Mouse (Mus musculus): ENCODE results near the gene Psph. TPM values are rescaled to one million over a fixed set of nuclear protein-coding genes. Genes with fewer than 3 reads are reported as not detected.

The Psph gene
- total RNA-seq, 1 experiment from 2014 or later = 20.5 TPM

- no peak for DNase-seq
These were observed 56.2 kb downstream of the Psph start for GRCm38 (mm10) chr5:129731021-129731420.

GRCm38 (mm10) chr5:129730344-129730743 lies 56.9 kb downstream of the Psph start:
- DNase-seq = peak; percentile 54

DNA sequence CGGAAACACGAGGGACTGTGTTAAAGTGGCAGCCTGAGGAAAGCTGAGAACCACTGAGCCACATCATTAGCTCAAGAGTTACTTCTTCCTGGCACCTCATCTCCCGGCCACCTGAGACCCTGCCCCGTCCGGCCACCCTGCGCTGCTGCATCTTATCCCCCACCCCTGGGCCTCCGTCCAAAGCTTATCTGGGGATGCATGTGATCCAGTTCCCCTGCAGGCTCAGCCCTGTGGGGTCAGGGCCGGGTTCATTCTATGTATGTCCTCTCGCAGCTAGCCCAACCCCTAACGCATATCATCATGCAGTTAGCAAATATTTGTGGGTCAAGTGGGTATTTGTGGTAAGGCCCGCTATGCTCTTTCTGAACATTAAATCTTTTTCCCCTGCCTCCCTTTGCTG lies 58.0 kb downstream of the Psph start:
- DNase-seq = no peak

- DNase-seq = no peak
These were observed 60.5 kb downstream of the Psph start for GRCm38 (mm10) chr5:129726784-129727183.

- DNase-seq = no peak
These were observed 61.4 kb downstream of the Psph start for GRCm38 (mm10) chr5:129725774-129726392.

GRCm38 (mm10) chr5:129724834-129725773 lies 62.1 kb downstream of the Psph start, which contains the start of gene Nipsnap2:
Gene Nipsnap2, plus strand, starts transcription at chr5:129725063.
- peak; percentile 93 for DNase-seq

- DNase-seq = no peak
These were observed 63.0 kb downstream of the Psph start for GRCm38 (mm10) chr5:129724268-129724667.

DNA sequence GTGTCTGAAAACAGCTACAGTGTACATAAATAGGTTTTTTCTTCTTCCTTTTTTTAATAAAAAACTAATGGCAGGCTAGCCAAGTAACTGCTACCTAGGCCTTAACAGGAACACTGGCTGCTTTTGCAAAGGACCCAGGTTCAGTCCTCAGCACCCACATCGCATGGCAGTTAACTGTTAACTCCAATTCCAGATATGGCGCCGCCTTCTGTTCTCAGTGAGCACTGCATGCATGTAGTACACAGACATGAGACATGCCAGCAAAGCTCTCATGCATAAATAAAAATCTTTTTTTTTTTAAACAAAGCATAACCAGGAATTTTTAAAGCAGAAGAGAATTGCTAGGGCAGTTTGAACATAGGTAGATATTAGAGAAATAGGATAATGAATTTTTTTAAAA lies 67.1 kb downstream of the Psph start:
- no peak for DNase-seq

GRCm38 (mm10) chr5:129717016-129717415 lies 70.2 kb downstream of the Psph start:
- no peak for DNase-seq

Other genes with a start within 250 kb of the Psph start
- gene Mmp17, start 203.3 kb downstream of the Psph start, total RNA-seq (2021) = 0.62 and 0.88 TPM in 2 replicates
- gene Zfp11, start 117.3 kb downstream of the Psph start, total RNA-seq (2021) = 4.2 and 5.2 TPM in 2 replicates
- gene Sept14, start 78.9 kb downstream of the Psph start, total RNA-seq (2021) = not detected in 2 replicates
- gene Mrps17, start 72.0 kb downstream of the Psph start, total RNA-seq (2021) = 96.8 and 110 TPM in 2 replicates
- 117 and 132 TPM in 2 replicates for gene Nipsnap2, start 62.4 kb downstream of the Psph start, total RNA-seq (2021)
- gene Sumf2, start 59.5 kb upstream of the Psph start, total RNA-seq (2021) = 45.5 and 58.2 TPM in 2 replicates
- gene Chchd2, start 100.0 kb upstream of the Psph start, total RNA-seq (2021) = 798 and 898 TPM in 2 replicates
- 1.8 and 2.1 TPM in 2 replicates for gene Zbed5, start 108.3 kb upstream of the Psph start, total RNA-seq (2021)
- 3.1 and 3.2 TPM in 2 replicates for gene Phkg1, start 111.1 kb upstream of the Psph start, total RNA-seq (2021)
- 1.9 and 6.0 TPM in 2 replicates for gene Nupr1l, start 121.1 kb upstream of the Psph start, total RNA-seq (2021)
- gene Vkorc1l1, start 154.5 kb upstream of the Psph start, total RNA-seq (2021) = 27.7 and 30.8 TPM in 2 replicates
- 55.0 and 62.3 TPM in 2 replicates for gene Gusb, start 215.6 kb upstream of the Psph start, total RNA-seq (2021)
- 116 and 167 TPM in 2 replicates for gene Asl, start 241.8 kb upstream of the Psph start, total RNA-seq (2021)
- gene Crcp, start 241.8 kb upstream of the Psph start, total RNA-seq (2021) = 43.9 and 48.0 TPM in 2 replicates